19 mouse cellular contexts compared by ENCODE assay signal in the genomic region with DNA sequence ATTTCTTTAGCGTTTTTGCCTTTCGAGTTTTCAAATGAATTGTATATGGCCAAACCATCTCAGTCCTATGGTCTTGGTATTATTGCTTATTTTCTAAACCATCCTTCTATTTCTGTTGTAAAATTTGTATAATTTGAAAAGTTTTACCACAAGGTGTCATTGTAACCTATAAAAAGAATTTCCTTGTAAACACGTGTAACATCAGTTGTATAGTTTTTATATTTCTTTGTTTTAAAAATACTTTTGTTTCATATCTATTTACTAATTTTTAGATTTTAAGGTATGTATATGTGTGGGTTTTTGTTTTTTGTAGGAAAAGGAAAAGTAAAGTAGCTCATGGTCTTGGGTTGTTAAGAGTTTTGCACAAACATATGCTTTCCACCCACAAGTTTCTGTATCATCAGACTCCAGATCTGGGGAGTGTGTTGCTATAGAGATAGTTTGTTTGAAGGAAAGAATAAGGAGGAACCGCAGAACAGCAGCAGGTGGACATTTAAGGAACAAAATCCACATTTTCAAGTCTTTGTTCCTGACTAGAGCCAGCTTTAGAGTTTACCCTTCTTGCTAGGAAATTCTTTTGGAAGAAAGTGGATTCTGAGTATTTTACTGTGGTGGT. TPM values are rescaled to one million over a fixed set of nuclear protein-coding genes. Genes with fewer than 3 reads are reported as not detected.
A peak's percentile ranks its signal among the peaks of the same experiment; 100 is the strongest.
DNase-seq lines count a peak whose midpoint lies in the region; ATAC-seq and TF ChIP-seq lines count a peak whose summit lies in the region.
"Had no signal": no experiment of that assay in that cellular context is flagged by ENCODE, and none has a peak within 500 bp of the region (broad histone marks: within the 10 kb centered on the region; RNA-seq: fewer than 3 reads in every experiment).

No protein-coding gene starts in this region.

- no peaks in the 10 kb centered on the region for H3K27me3 ChIP-seq in liver, embryonic 12.5 days (replicated peaks)
- no peaks in the 10 kb centered on the region for H3K27me3 ChIP-seq in liver, postnatal 0 days (ENCODE audit: insufficient read depth, low read length)
- no peaks in the 10 kb centered on the region for H3K27me3 ChIP-seq in MEL (ENCODE audit: control insufficient read depth in 1 of 2, insufficient read depth in 2 of 2, low read length in 2 of 2)
- H3K27me3 ChIP-seq: heart, embryonic 13.5 days; hindbrain, embryonic 13.5 days; intestine, embryonic 15.5 days; limb, embryonic 12.5 days; liver, embryonic 13.5 days; lung, embryonic 15.5 days had no signal

- no peaks in the 10 kb centered on the region; the same call in 1 of the 2 replicates for H3K36me3 ChIP-seq in liver, embryonic 12.5 days
- H3K36me3 ChIP-seq in liver, postnatal 0 days (replicated peaks; ENCODE audit: insufficient read depth, low read length), result no peaks in the 10 kb centered on the region
- peaks cover 2 to 34% of the 10 kb centered on the region in 2 experiments; a peak in 3 of 4 replicates for H3K36me3 ChIP-seq in MEL (ENCODE audit: control insufficient read depth in 1 of 2, insufficient read depth in 2 of 2, low read length in 2 of 2)
- H3K36me3 ChIP-seq: heart, embryonic 13.5 days; hindbrain, embryonic 13.5 days; intestine, embryonic 15.5 days; limb, embryonic 12.5 days; lung, embryonic 15.5 days had no signal

- H3K27ac ChIP-seq in liver, embryonic 12.5 days, result 0 out of 2 replicates have a peak overlapping the region, but pooled peaks have one; percentile 25
- no peak overlapping the region for H3K27ac ChIP-seq in liver, postnatal 0 days (ENCODE audit: low read depth)
- no peak overlapping the region for H3K27ac ChIP-seq in MEL (ENCODE audit: control insufficient read depth, low read depth, low read length)
- H3K27ac ChIP-seq: heart, embryonic 13.5 days; hindbrain, embryonic 13.5 days; intestine, embryonic 15.5 days; limb, embryonic 12.5 days; lung, embryonic 15.5 days had no signal

- no peak for TF ChIP-seq EP300 in liver, postnatal 0 days (IDR thresholded peaks at IDR 0.05; ENCODE audit: low read depth)
- peak; percentile 54 to 63; a peak in 3 of 4 replicates for TF ChIP-seq EP300 in MEL (IDR thresholded peaks at IDR 0.05; ENCODE audit: low read depth in 1 of 2, low read length in 2 of 2)

- TF ChIP-seq POLR2A in MEL (IDR thresholded peaks at IDR 0.05; ENCODE audit: control insufficient read depth in 1 of 2, insufficient read depth in 1 of 2, low read depth in 1 of 2, low read length in 2 of 2, poor library complexity in 1 of 2), result no peak

- peak; percentile 69 for TF ChIP-seq RAD21 in MEL (IDR thresholded peaks at IDR 0.05; ENCODE audit: low read depth, low read length)

- H3K4me1 ChIP-seq in liver, embryonic 12.5 days, result peaks cover 22% of the 10 kb centered on the region
- 0 out of 2 replicates have a peak, but pooled peaks cover 8% of the 10 kb centered on the region for H3K4me1 ChIP-seq in liver, postnatal 0 days (ENCODE audit: insufficient read depth)
- peaks cover 15 to 29% of the 10 kb centered on the region in 2 experiments for H3K4me1 ChIP-seq in MEL (ENCODE audit: control insufficient read depth in 1 of 2, insufficient read depth in 2 of 2, low read length in 2 of 2)
- H3K4me1 ChIP-seq: hindbrain, embryonic 13.5 days; intestine, embryonic 15.5 days; limb, embryonic 12.5 days had no signal

- no peak for TF ChIP-seq CTCF in liver, postnatal 0 days (IDR thresholded peaks at IDR 0.05; ENCODE audit: low read depth)
- TF ChIP-seq CTCF in MEL (IDR thresholded peaks at IDR 0.05 in 2 of 3, conservative IDR thresholded peaks at IDR 0.05 in 1 of 3; ENCODE audit: control insufficient read depth in 1 of 3, insufficient read depth in 1 of 3, low read depth in 2 of 3, low read length in 3 of 3, poor library complexity in 1 of 3, severe bottlenecking in 1 of 3), result peak in 1 of 3 experiments; percentile 29; a peak in 1 of 6 replicates

- ATAC-seq in liver, embryonic 12.5 days, result no peak
- ATAC-seq in liver, postnatal 0 days, result no peak
- ATAC-seq in megakaryocyte progenitor cell, adult 5-6 weeks (replicated peaks; ENCODE audit: poor library complexity), result peak; percentile 71
- ATAC-seq: forebrain, embryonic 16.5 days; intestine, embryonic 15.5 days; midbrain, embryonic 16.5 days had no signal

- H3K4me2 ChIP-seq in liver, embryonic 12.5 days, result no peak overlapping the region
- no peak overlapping the region for H3K4me2 ChIP-seq in liver, postnatal 0 days (ENCODE audit: low read depth, low read length)
- H3K4me2 ChIP-seq: heart, embryonic 13.5 days; hindbrain, embryonic 13.5 days; intestine, embryonic 15.5 days; limb, embryonic 12.5 days; liver, embryonic 13.5 days; lung, embryonic 15.5 days had no signal

- H3K9ac ChIP-seq in liver, embryonic 12.5 days, result no peak overlapping the region
- H3K9ac ChIP-seq in liver, postnatal 0 days (replicated peaks), result no peak overlapping the region
- H3K9ac ChIP-seq in MEL (ENCODE audit: control insufficient read depth, low read depth, low read length, poor library complexity, severe bottlenecking), result no peak overlapping the region
- H3K9ac ChIP-seq: heart, embryonic 13.5 days; hindbrain, embryonic 13.5 days; intestine, embryonic 15.5 days; limb, embryonic 12.5 days; lung, embryonic 15.5 days had no signal

- 68% methylated on average over 4 of the region's 4 CpGs for WGBS in liver, embryonic 12.5 days (ENCODE audit: insufficient replicate concordance)
- 66% methylated on average over 4 of the region's 4 CpGs for WGBS in liver, postnatal 0 days (ENCODE audit: insufficient replicate concordance)

- H3K79me2 ChIP-seq in MEL (ENCODE audit: control insufficient read depth, insufficient read depth, low read length, poor library complexity), result peaks cover 20% of the 10 kb centered on the region; the same call in 1 of the 2 replicates

- H3K4me3 ChIP-seq in liver, embryonic 12.5 days, result no peak overlapping the region
- no peak overlapping the region for H3K4me3 ChIP-seq in liver, postnatal 0 days (ENCODE audit: low read depth, low read length)
- H3K4me3 ChIP-seq in MEL (ENCODE audit: control insufficient read depth in 1 of 2, insufficient read depth in 1 of 2, low read depth in 2 of 2, low read length in 2 of 2), result 0 out of 4 replicates have a peak overlapping the region, but pooled peaks of 1 of the 2 experiments have one; percentile 6
- H3K4me3 ChIP-seq: heart, embryonic 13.5 days; hindbrain, embryonic 13.5 days; intestine, embryonic 15.5 days; limb, embryonic 12.5 days; liver, embryonic 13.5 days; lung, embryonic 15.5 days had no signal

- H3K9me3 ChIP-seq in liver, embryonic 12.5 days (replicated peaks), result no peaks in the 10 kb centered on the region
- no peaks in the 10 kb centered on the region for H3K9me3 ChIP-seq in liver, postnatal 0 days (ENCODE audit: low read length)
- no peaks in the 10 kb centered on the region for H3K9me3 ChIP-seq in MEL (replicated peaks; ENCODE audit: insufficient read depth, low read length)
- H3K9me3 ChIP-seq: heart, embryonic 13.5 days; hindbrain, embryonic 13.5 days; intestine, embryonic 15.5 days; liver, embryonic 13.5 days; lung, embryonic 15.5 days had no signal

- no peak for DNase-seq in liver, postnatal 0 days
- DNase-seq in A20 (ENCODE audit: low read depth, low spot score) (peak; percentile 42), MEL (ENCODE audit: low read depth, low spot score) (peak; percentile 72)
- no peak for DNase-seq in retina, embryonic 14.5 days (ENCODE audit: low spot score)
- no peak for DNase-seq in cerebellum, adult 11 months
- DNase-seq: adrenal gland, adult 2 months; embryo, embryonic 11 days; liver, embryonic 13.5 days; retina, postnatal 1 day; thymus, postnatal 4 days had no signal

TF ChIP-seq in MEL, 35 proteins besides CTCF, POLR2A, EP300 and RAD21 (continues in another document):
- TF ChIP-seq GATA1 (IDR thresholded peaks at IDR 0.05; ENCODE audit: low read depth, low read length) (peak; percentile 38; the same call in 1 of the 2 replicates), NRF1 (IDR thresholded peaks at IDR 0.05; ENCODE audit: insufficient read depth, low read depth, low read length, poor library complexity, severe bottlenecking) (no peak), MAZ (IDR thresholded peaks at IDR 0.05; ENCODE audit: low read depth, low read length) (no peak), MXI1 (IDR thresholded peaks at IDR 0.05; ENCODE audit: low read depth, low read length) (peak; percentile 81; the same call in 1 of the 2 replicates), ELF1 (IDR thresholded peaks at IDR 0.05; ENCODE audit: low read depth, low read length) (no peak), USF2 (IDR thresholded peaks at IDR 0.05; ENCODE audit: borderline replicate concordance in 1 of 2, insufficient read depth in 1 of 2, low read depth in 1 of 2, low read length in 2 of 2) (no peak), MYC (IDR thresholded peaks at IDR 0.05; ENCODE audit: low read depth, low read length) (peak; percentile 93), MAX (IDR thresholded peaks at IDR 0.05; ENCODE audit: low read length) (0 out of 2 replicates have a peak, but pooled peaks have one; percentile 53), GABPA (IDR thresholded peaks at IDR 0.05; ENCODE audit: low read depth, low read length) (no peak), MEF2A (IDR thresholded peaks at IDR 0.05; ENCODE audit: extremely low read depth, insufficient replicate concordance, low read depth, low read length, poor library complexity, severe bottlenecking) (no peak), NELFE (IDR thresholded peaks at IDR 0.05; ENCODE audit: low read depth, low read length) (no peak), POLR2AphosphoS2 (IDR thresholded peaks at IDR 0.05; ENCODE audit: low read length) (no peak), ZC3H11A (IDR thresholded peaks at IDR 0.05; ENCODE audit: low read depth, low read length) (peak; percentile 58), HCFC1 (IDR thresholded peaks at IDR 0.05; ENCODE audit: low read depth, low read length) (no peak), ETS1 (IDR thresholded peaks at IDR 0.05; ENCODE audit: low read depth, low read length) (no peak), ZKSCAN1 (IDR thresholded peaks at IDR 0.05; ENCODE audit: low read depth, low read length) (no peak), POLR2AphosphoS5 (IDR thresholded peaks at IDR 0.05; ENCODE audit: borderline replicate concordance, low read depth, low read length) (no peak), CHD2 (IDR thresholded peaks at IDR 0.05; ENCODE audit: low read length) (no peak), RCOR1 (IDR thresholded peaks at IDR 0.05; ENCODE audit: low read depth, low read length) (no peak), TBP (IDR thresholded peaks at IDR 0.05; ENCODE audit: low read depth, low read length) (no peak), ZMIZ1 (IDR thresholded peaks at IDR 0.05; ENCODE audit: low read depth, low read length) (no peak)

RNA-seq across cellular contexts. Expression of gene Cep83, which starts 17.3 kb away (rescaled TPM):
- 14.7 and 15.2 TPM in 2 replicates for polyA plus RNA-seq in liver, embryonic 12.5 days (2016; fragmentation: Nextera tagmentation; extraction: Ambion mirVana)
- 5.7 and 5.9 TPM in 2 replicates for polyA plus RNA-seq in liver, postnatal 0 days (2015; fragmentation: Nextera tagmentation; extraction: Ambion mirVana)
- total RNA-seq in MEL (2012; rRNA removed), result 22.4 and 23.9 TPM in 2 replicates
- polyA plus RNA-seq in MEL (2012; ENCODE audit: insufficient read depth in 1 of 2, insufficient read length in 2 of 2, low read depth in 1 of 2, low replicate concordance in 2 of 2, missing spikeins in 1 of 2), result 100 to 1,000 TPM in 1 of 2 experiments, 10 to 100 TPM in 1; 25.9 to 231 TPM
- total RNA-seq in megakaryocyte progenitor cell, adult 5-6 weeks (2015), result 67.1 and 67.2 TPM in 2 replicates
- total RNA-seq in megakaryocyte progenitor cell, adult 5-6 weeks (2017), result 70.5 and 87.7 TPM in 2 replicates

Comparison
In these comparisons a context has a peak if more than half of its experiments do, and no peak if none do; other contexts are left out.
1. DNase-seq: peak in A20 (single experiment) and MEL (single experiment); none in liver, postnatal 0 days (single experiment), retina, embryonic 14.5 days (single experiment) and cerebellum, adult 11 months (single experiment).